ENCODE assay signal across 8 mouse cellular contexts in the genomic region with DNA sequence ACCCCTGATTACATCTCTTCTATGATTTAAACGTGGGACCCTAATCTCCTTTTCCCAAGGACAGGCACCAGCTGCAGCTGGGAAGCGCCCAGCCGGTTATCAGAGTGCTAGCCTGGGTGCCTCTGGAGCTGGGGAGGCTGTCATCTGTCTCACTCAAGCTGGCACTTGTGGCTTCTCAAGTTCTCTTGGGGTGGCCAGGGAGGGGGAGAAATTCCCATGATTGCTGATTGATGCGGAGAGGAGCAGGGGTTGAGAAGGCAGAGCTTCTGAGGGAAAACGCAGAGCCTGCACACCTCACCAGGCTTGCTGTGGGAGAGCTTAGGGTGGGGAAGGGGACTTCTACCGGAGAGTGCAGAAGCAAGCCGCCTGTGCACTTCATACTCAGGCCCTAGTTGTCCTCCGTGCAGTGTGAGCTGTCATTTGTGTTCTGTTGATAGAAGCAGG.
DNase-seq lines count a peak whose midpoint lies in the region; ATAC-seq lines count a peak whose summit lies in the region.

No protein-coding gene starts in this region.

- peak overlapping the region; percentile 55 for H3K4me2 ChIP-seq in hindbrain, embryonic 16.5 days (ENCODE audit: low read length)
- H3K4me2 ChIP-seq in midbrain, embryonic 11.5 days: peak overlapping the region; percentile 35

- H3K4me3 ChIP-seq in heart, embryonic 10.5 days: peak overlapping the region; percentile 51
- H3K4me3 ChIP-seq in hindbrain, embryonic 16.5 days (ENCODE audit: low read length): peak overlapping the region; percentile 31
- H3K4me3 ChIP-seq in midbrain, embryonic 11.5 days (ENCODE audit: low read depth, low read length): no peak overlapping the region

- no peaks in the 10 kb centered on the region for H3K27me3 ChIP-seq in heart, embryonic 10.5 days (ENCODE audit: insufficient read depth, poor library complexity, severe bottlenecking)
- no peaks in the 10 kb centered on the region; the same call in 1 of the 2 replicates for H3K27me3 ChIP-seq in hindbrain, embryonic 16.5 days (replicated peaks; ENCODE audit: control insufficient read depth, insufficient read depth, low read length)
- peaks cover 6% of the 10 kb centered on the region; the same call in 1 of the 2 replicates for H3K27me3 ChIP-seq in midbrain, embryonic 11.5 days (ENCODE audit: control insufficient read depth, insufficient read depth, low read length)

- peak; percentile 81 for DNase-seq in heart, embryonic 10.5 days (ENCODE audit: low spot score)
- no peak for DNase-seq in heart, adult 8-10 months (ENCODE audit: low spot score)
- DNase-seq in embryo, embryonic 9.5 days (ENCODE audit: extremely low spot score): peak; percentile 52
- DNase-seq in midbrain, embryonic 11.5 days (ENCODE audit: low spot score, missing footprints): no peak
- DNase-seq in MN1 (ENCODE audit: low spot score): no peak
- no peak for DNase-seq in layer of hippocampus, postnatal 14 days (ENCODE audit: low spot score in 2 of 2)

- no peaks in the 10 kb centered on the region for H3K9me3 ChIP-seq in heart, embryonic 10.5 days
- 0 out of 2 replicates have a peak, but pooled peaks cover 2% of the 10 kb centered on the region for H3K9me3 ChIP-seq in hindbrain, embryonic 16.5 days (ENCODE audit: control insufficient read depth, low read length)
- H3K9me3 ChIP-seq in midbrain, embryonic 11.5 days (ENCODE audit: control insufficient read depth, low read length): no peaks in the 10 kb centered on the region

- peak; percentile 68; the same call in 1 of the 2 replicates for ATAC-seq in hindbrain, embryonic 16.5 days
- no peak for ATAC-seq in midbrain, embryonic 11.5 days (ENCODE audit: low FRiP score)
- no peak for ATAC-seq in granulocyte monocyte progenitor cell, adult 5-6 weeks (replicated peaks; ENCODE audit: poor library complexity, severe bottlenecking)

- peaks cover 17% of the 10 kb centered on the region for H3K4me1 ChIP-seq in heart, embryonic 10.5 days
- H3K4me1 ChIP-seq in hindbrain, embryonic 16.5 days (ENCODE audit: control insufficient read depth, insufficient read depth, low read depth, low read length): peaks cover 3% of the 10 kb centered on the region; the same call in 1 of the 2 replicates
- peaks cover 3% of the 10 kb centered on the region; the same call in 1 of the 2 replicates for H3K4me1 ChIP-seq in midbrain, embryonic 11.5 days (ENCODE audit: control insufficient read depth, insufficient read depth, low read length)

- WGBS in heart, embryonic 10.5 days: 1% methylated on average over 8 of the region's 8 CpGs
- 9% methylated on average over 8 of the region's 8 CpGs for WGBS in hindbrain, embryonic 16.5 days
- WGBS in midbrain, embryonic 11.5 days: 5% methylated on average over 8 of the region's 8 CpGs

- peak overlapping the region; percentile 74 for H3K27ac ChIP-seq in heart, embryonic 10.5 days
- no peak overlapping the region for H3K27ac ChIP-seq in hindbrain, embryonic 16.5 days (ENCODE audit: low read depth, low read length)
- no peak overlapping the region for H3K27ac ChIP-seq in midbrain, embryonic 11.5 days (ENCODE audit: low read depth, low read length)

- peak overlapping the region; percentile 43 for H3K9ac ChIP-seq in hindbrain, embryonic 16.5 days (ENCODE audit: low read depth, low read length)
- H3K9ac ChIP-seq in midbrain, embryonic 11.5 days (ENCODE audit: low read length): no peak overlapping the region

- H3K36me3 ChIP-seq in heart, embryonic 10.5 days: no peaks in the 10 kb centered on the region
- no peaks in the 10 kb centered on the region for H3K36me3 ChIP-seq in hindbrain, embryonic 16.5 days (ENCODE audit: control insufficient read depth, insufficient read depth, low read length)
- no peaks in the 10 kb centered on the region for H3K36me3 ChIP-seq in midbrain, embryonic 11.5 days (ENCODE audit: control insufficient read depth, insufficient read depth, low read length)

Comparison
In these comparisons a context has a peak if more than half of its experiments do, and no peak if none do; other contexts are left out.
1. DNase-seq: peak in heart, embryonic 10.5 days (single experiment) and embryo, embryonic 9.5 days (single experiment); none in heart, adult 8-10 months (single experiment), midbrain, embryonic 11.5 days (single experiment), MN1 (single experiment) and layer of hippocampus, postnatal 14 days (0 of 2).